Mouse (Mus musculus): ENCODE measurements at regions not wholly inside any gene's neighbourhood (a gene's known extent, or its start where the extent isn't known, plus 50 kb on each side); places are given as distances from the start of the nearest gene placed in this dataset.

DNA sequence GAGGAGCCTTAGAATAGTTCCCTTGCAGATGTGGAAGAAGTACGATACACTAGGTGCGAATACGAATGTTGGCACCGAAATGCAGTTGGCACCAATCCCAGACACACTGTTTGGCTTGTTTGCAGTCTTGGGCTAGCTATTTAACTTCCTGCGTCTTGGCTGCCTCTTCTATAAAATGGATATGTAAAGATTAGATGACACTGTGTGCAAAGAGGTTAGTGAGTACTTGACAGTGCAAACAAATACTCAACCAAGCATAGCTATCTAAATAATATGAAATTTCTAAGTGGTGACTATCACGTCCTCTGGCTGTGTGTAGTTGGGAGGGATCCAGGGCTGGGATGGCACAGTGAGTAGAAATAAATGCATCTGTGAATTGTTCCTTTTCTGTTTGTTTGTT is 86.9 kb downstream of the Ccdc71l start:
- no peaks in the 10 kb centered on the region for H3K36me3 ChIP-seq
- no peak overlapping the region for H3K4me2 ChIP-seq
- no peak overlapping the region for H3K4me3 ChIP-seq (replicated peaks)
- no peak overlapping the region for H3K27ac ChIP-seq
- WGBS = 65% methylated on average over 6 of the region's 6 CpGs
- ATAC-seq (replicated peaks; ENCODE audit: low FRiP score) = no peak
- H3K9ac ChIP-seq = no peak overlapping the region
- no peaks in the 10 kb centered on the region for H3K4me1 ChIP-seq
- H3K27me3 ChIP-seq = no peaks in the 10 kb centered on the region
- H3K9me3 ChIP-seq (replicated peaks) = no peaks in the 10 kb centered on the region

DNA sequence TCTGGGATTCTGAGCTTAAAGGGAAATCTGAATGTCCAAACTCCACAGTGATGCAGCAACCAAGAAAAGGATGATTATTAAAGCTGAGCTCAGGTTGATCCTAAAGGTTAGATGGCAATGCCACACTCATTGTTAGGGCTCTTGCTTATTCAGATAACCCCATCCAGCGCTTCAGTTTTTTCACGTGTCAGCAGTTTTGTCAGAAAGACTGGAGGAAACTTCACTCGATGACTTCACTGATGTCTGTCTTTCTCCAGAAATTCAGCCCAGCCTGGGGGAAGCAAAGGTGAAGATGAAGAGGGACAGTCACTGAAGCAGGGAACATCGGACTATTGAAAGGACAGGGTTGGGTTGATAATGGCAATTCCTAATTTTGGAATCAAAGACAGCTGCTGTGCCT is 91.4 kb downstream of the Ccdc71l start:
- WGBS = 80% methylated on average over 4 of the region's 4 CpGs
- no peaks in the 10 kb centered on the region for H3K27me3 ChIP-seq
- H3K9me3 ChIP-seq (replicated peaks) = no peaks in the 10 kb centered on the region
- no peak overlapping the region for H3K9ac ChIP-seq
- H3K36me3 ChIP-seq = no peaks in the 10 kb centered on the region
- H3K4me2 ChIP-seq = no peak overlapping the region
- no peaks in the 10 kb centered on the region for H3K4me1 ChIP-seq
- no peak overlapping the region for H3K27ac ChIP-seq
- no peak for ATAC-seq (replicated peaks; ENCODE audit: low FRiP score)
- H3K4me3 ChIP-seq (replicated peaks) = no peak overlapping the region

DNA sequence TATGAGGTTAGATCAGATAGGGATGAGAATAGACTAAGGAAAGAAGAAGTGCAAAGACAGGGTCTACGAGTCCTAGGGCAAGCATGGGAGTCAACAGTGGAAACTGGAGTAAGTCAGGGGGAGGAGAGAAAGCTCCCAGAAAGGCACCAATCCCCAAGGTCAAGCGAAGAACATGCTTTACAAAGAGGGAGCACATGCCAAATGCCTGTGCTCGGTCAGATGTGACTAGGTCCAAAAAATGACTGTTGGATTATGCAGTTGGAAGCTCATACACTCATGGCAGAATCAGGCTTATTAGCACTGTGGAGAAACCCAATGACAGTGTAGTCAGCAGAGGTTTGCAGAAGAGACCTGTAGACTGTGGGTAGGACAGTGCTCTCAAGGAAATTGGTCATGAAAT is 100.9 kb downstream of the Ccdc71l start:
- H3K27ac ChIP-seq = no peak overlapping the region
- no peaks in the 10 kb centered on the region for H3K4me1 ChIP-seq
- no peak overlapping the region for H3K4me3 ChIP-seq (replicated peaks)
- no peak overlapping the region for H3K4me2 ChIP-seq
- H3K36me3 ChIP-seq = no peaks in the 10 kb centered on the region
- H3K27me3 ChIP-seq = no peaks in the 10 kb centered on the region
- 74% methylated on average over 3 of the region's 3 CpGs for WGBS
- no peaks in the 10 kb centered on the region for H3K9me3 ChIP-seq (replicated peaks)
- ATAC-seq (replicated peaks; ENCODE audit: low FRiP score) = no peak
- H3K9ac ChIP-seq = no peak overlapping the region

DNA sequence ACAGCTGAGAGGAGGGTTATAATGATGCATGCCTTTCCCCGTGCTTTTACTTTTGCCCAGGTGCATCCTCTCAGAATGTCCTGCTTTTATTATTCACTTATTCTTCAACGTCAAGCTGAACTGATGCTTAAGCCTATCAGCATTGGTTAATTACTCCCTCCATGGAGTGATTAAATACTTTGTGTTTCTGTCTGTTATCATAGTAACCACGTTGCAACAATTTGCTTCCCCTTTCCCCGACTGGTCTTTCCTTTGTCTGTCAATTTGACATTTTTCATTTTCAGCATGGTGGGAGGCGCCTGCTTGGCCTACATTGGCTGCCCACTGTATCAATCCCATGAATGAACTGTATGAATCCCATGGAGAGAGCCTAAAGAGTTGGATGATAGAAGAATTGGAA is 101.8 kb downstream of the Ccdc71l start:
- no peaks in the 10 kb centered on the region for H3K27me3 ChIP-seq
- no peaks in the 10 kb centered on the region for H3K4me1 ChIP-seq
- no peak overlapping the region for H3K4me2 ChIP-seq
- H3K9me3 ChIP-seq (replicated peaks) = no peaks in the 10 kb centered on the region
- whole genome bisulfite sequencing = 55% methylated on average over 5 of the region's 5 CpGs
- H3K4me3 ChIP-seq (replicated peaks) = no peak overlapping the region
- H3K27ac ChIP-seq = no peak overlapping the region
- ATAC-seq (replicated peaks; ENCODE audit: low FRiP score) = no peak
- H3K36me3 ChIP-seq = no peaks in the 10 kb centered on the region
- H3K9ac ChIP-seq = no peak overlapping the region

DNA sequence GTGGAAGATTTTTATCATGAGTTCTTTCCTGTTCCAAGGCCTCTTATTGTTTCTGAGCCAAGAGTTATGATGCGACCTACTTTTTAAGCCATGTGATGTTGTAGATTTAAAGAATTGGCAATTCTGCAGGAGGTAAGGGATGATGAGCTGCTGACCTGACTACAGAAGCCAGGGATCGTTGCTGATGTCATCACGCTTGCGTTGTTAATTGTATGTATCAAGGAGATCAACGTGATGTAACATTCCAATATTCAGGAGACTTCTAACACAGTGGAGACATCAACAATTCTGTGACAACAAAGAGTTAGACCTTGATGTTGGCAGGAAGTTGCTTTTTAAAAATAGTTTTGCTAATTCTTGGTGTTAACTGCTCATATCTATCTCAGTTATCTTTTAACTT is 102.5 kb downstream of the Ccdc71l start:
- no peaks in the 10 kb centered on the region for H3K9me3 ChIP-seq (replicated peaks)
- no peak for ATAC-seq (replicated peaks; ENCODE audit: low FRiP score)
- no peak overlapping the region for H3K9ac ChIP-seq
- H3K4me2 ChIP-seq = no peak overlapping the region
- no peaks in the 10 kb centered on the region for H3K27me3 ChIP-seq
- H3K27ac ChIP-seq = no peak overlapping the region
- no peaks in the 10 kb centered on the region; the same call in 1 of the 2 replicates for H3K4me1 ChIP-seq
- no peaks in the 10 kb centered on the region for H3K36me3 ChIP-seq
- no peak overlapping the region for H3K4me3 ChIP-seq (replicated peaks)
- 85% methylated on average over 5 of the region's 5 CpGs for WGBS

DNA sequence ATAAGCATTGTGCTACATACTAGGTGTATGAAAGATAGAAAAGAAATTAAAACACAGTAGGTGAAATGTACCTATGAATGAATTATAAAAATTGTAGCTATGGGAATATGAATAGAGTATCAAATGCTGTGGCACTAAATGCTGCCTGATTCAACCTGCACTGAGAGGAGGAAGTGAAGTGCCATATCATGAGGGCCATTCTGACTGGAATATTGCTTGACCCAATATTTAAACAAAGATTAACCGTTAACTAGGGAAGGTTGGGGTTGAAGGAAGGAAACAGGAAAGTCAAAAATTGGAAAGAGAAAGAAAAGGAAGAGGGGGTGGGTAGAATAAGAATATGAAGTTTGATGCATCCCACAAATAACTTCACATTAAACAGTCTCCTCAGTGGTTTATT is 103.8 kb downstream of the Ccdc71l start:
- peaks cover 10% of the 10 kb centered on the region; the same call in 1 of the 2 replicates for H3K4me1 ChIP-seq
- no peak overlapping the region for H3K27ac ChIP-seq
- WGBS = 81% methylated on average over 1 of the region's 1 CpGs
- no peak overlapping the region for H3K4me3 ChIP-seq (replicated peaks)
- H3K27me3 ChIP-seq = no peaks in the 10 kb centered on the region
- H3K9me3 ChIP-seq (replicated peaks) = no peaks in the 10 kb centered on the region
- H3K4me2 ChIP-seq = no peak overlapping the region
- no peak for ATAC-seq (replicated peaks; ENCODE audit: low FRiP score)
- H3K36me3 ChIP-seq = no peaks in the 10 kb centered on the region
- H3K9ac ChIP-seq = no peak overlapping the region

DNA sequence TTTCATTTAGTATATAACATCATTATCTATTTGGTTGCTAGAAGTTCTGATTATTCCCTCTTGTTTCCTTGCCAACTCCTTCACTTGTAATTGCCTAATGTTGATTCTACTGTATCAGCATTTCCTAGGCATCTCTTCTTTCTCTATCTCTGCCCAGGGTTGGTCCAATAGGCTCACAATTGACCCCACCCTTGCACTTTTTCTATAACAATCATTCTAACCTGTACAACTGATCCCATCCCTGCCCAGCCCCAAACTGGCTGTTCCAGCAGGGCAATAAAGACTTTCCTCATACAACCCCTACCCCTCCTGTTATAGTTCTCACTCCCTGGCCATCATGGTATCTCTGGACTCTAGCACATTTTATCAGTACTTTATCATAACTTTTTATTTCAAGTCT is 104.3 kb downstream of the Ccdc71l start:
- no peak for ATAC-seq (replicated peaks; ENCODE audit: low FRiP score)
- Histone ChIP-seq H3K9me3 (replicated peaks) (no peaks in the 10 kb centered on the region), H3K9ac (no peak overlapping the region), H3K4me3 (replicated peaks) (no peak overlapping the region), H3K36me3 (no peaks in the 10 kb centered on the region), H3K4me1 (peaks cover 14% of the 10 kb centered on the region), H3K27ac (no peak overlapping the region), H3K27me3 (no peaks in the 10 kb centered on the region), H3K4me2 (no peak overlapping the region)

DNA sequence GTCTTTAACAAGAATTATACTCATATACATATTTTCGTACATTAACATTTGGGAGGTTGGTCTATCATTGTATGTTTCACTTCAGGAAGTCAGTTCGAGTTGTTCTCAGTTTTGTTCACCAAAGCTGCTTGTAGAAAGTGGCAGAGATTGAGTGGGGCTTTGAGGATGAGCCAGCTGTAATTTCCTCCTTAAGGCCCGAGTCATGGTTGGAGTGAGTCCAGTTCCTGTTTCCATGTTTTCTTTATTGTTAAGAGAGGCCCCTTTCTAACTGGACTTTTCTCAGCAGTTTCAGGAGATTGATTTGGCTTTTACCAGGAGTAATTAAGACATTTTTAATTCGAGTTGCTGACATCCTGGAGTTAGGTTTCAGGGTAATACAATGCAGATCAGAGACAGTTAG is 107.7 kb downstream of the Ccdc71l start:
- 0 out of 2 replicates have a peak, but pooled peaks have one; percentile 41 for ATAC-seq (replicated peaks; ENCODE audit: low FRiP score)
- WGBS = 27% methylated on average over 4 of the region's 4 CpGs
- no peaks in the 10 kb centered on the region for H3K27me3 ChIP-seq
- no peak overlapping the region for H3K4me3 ChIP-seq (replicated peaks)
- H3K9me3 ChIP-seq (replicated peaks) = no peaks in the 10 kb centered on the region
- H3K9ac ChIP-seq = no peak overlapping the region
- peaks cover 22% of the 10 kb centered on the region for H3K4me1 ChIP-seq
- peak overlapping the region; percentile 27; the same call in 1 of the 2 replicates for H3K27ac ChIP-seq
- H3K36me3 ChIP-seq = no peaks in the 10 kb centered on the region
- no peak overlapping the region for H3K4me2 ChIP-seq

DNA sequence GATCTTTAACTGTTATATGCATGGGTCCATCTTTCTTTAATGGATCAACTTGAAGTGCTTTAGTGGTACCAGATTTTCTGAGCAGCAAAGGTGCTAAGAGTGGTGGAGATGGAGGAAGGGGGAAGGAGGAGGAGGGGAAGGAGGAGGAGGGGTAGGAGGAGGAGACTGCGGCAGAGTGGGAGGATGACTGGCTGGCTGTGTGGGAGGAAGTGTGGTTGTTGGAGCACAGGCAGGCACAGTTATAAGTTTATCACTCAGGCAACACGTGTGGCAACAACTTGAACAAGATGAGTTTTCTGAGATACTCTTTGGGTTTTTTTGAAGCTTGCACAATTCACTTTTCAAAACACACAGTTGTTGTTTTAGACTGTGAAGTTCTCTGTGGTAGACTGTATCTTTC is 108.2 kb downstream of the Ccdc71l start:
- Histone ChIP-seq H3K4me2 (no peak overlapping the region), H3K27ac (peak overlapping the region; percentile 27; the same call in 1 of the 2 replicates), H3K4me1 (peaks cover 22% of the 10 kb centered on the region), H3K4me3 (replicated peaks) (no peak overlapping the region), H3K9me3 (replicated peaks) (no peaks in the 10 kb centered on the region), H3K9ac (no peak overlapping the region), H3K27me3 (no peaks in the 10 kb centered on the region), H3K36me3 (no peaks in the 10 kb centered on the region)
- WGBS = 9% methylated on average over 2 of the region's 2 CpGs
- ATAC-seq (replicated peaks; ENCODE audit: low FRiP score) = 0 out of 2 replicates have a peak, but pooled peaks have one; percentile 73

DNA sequence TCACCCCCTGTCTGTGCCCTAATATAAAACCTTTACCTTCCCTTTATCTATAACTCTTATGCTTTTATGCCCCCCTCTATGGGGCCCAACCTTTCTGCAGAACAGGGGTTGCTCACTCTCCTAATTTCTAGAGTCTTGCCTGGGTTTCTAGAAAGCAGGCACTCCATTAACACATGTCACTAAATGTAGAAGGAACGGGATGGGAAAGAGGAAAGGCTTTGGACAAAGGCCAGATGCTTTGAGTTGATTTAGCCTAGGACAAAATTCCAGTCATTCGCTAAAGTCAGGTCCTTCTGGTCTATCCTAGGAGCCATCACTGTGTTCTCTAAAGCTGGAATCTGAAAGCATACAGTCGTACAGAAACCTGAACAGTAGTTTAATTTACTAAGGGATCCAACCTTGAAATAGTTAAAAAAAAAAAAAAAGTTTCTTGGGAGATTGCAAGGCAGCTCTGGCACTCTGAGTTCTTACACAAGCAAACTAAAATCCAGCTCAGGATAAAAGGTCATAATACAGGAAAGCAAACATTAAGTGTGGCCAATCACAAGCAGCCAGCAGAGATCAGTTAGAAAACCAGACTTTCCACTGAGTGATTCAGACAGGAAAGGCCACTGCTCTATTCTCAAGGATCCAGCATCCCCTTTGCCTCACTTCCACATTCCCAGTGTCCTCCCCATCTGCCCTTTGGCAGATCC is 109.5 kb downstream of the Ccdc71l start:
- no peaks in the 10 kb centered on the region for H3K27me3 ChIP-seq
- 0 out of 2 replicates have a peak overlapping the region, but pooled peaks have one; percentile 24 for H3K27ac ChIP-seq
- ATAC-seq (replicated peaks; ENCODE audit: low FRiP score) = no peak; the same call in 1 of the 2 replicates
- H3K9ac ChIP-seq = no peak overlapping the region
- H3K9me3 ChIP-seq (replicated peaks) = no peaks in the 10 kb centered on the region
- WGBS = 40% methylated on average over 3 of the region's 3 CpGs
- peaks cover 22% of the 10 kb centered on the region for H3K4me1 ChIP-seq
- no peak overlapping the region for H3K4me2 ChIP-seq
- no peak overlapping the region for H3K4me3 ChIP-seq (replicated peaks)
- H3K36me3 ChIP-seq = no peaks in the 10 kb centered on the region

DNA sequence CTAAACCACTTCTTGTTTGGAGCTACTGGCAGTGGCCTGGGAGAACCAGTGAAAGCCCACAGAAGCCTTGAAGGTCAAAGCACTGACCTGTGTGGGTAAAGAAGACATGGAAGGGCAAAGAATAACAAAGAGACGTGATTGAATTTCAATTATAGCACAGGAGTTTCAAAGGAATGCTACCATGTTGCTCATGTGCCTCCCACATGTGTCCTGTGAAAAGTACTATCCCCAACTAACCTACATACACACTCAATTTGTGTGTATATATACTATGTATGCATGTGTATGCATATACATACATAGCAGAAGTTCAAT is 110.0 kb downstream of the Ccdc71l start:
- peak; percentile 73 for ATAC-seq (replicated peaks; ENCODE audit: low FRiP score)
- 0 out of 2 replicates have a peak overlapping the region, but pooled peaks have one; percentile 18 for H3K27ac ChIP-seq
- H3K36me3 ChIP-seq = no peaks in the 10 kb centered on the region
- no peaks in the 10 kb centered on the region for H3K27me3 ChIP-seq
- no peaks in the 10 kb centered on the region for H3K9me3 ChIP-seq (replicated peaks)
- no peak overlapping the region for H3K4me3 ChIP-seq (replicated peaks)
- no peak overlapping the region for H3K4me2 ChIP-seq
- WGBS = 15% methylated on average over 1 of the region's 1 CpGs
- H3K9ac ChIP-seq = no peak overlapping the region
- peaks cover 22% of the 10 kb centered on the region for H3K4me1 ChIP-seq

DNA sequence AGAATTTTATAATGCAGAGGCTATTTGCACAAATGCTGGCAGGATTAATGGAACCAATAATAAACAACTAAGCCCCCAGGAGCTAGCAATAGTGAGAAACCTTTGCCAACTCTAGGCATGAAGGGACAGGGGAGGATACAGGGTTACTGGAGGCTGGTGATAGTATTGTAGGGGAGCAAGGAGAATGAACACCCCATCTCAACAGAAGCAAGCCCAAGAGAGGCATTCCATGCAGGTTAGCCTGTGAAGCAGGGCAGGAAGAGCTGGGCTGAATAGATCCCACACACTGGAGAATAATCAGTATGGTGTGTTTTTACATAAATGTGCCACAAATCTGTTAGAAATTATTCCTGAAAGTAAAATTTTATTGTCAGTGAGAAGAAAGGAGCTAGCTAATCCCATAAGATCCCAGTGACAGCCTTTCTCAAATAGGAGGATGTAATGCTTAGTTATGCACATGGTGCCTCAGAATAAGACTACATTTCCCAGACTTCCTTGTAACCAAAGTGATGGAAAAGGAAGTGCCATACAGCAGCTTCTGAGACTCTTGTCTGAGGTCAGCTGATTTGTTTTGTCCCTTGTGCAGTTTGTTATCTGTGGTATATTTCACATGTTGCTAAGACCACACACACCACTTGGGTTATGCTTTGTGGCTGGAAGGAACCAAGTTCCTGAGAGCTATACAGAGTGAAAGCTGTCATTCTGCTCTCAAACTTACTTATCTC is 111.1 kb downstream of the Ccdc71l start:
- H3K4me2 ChIP-seq = no peak overlapping the region
- no peak overlapping the region for H3K27ac ChIP-seq
- H3K9me3 ChIP-seq (replicated peaks) = no peaks in the 10 kb centered on the region
- peaks cover 22% of the 10 kb centered on the region for H3K4me1 ChIP-seq
- H3K9ac ChIP-seq = no peak overlapping the region
- H3K27me3 ChIP-seq = no peaks in the 10 kb centered on the region
- no peak for ATAC-seq (replicated peaks; ENCODE audit: low FRiP score)
- H3K36me3 ChIP-seq = no peaks in the 10 kb centered on the region
- no peak overlapping the region for H3K4me3 ChIP-seq (replicated peaks)

Measured in kidney, embryonic 15.5 days (tissue).